Mouse (Mus musculus): ENCODE measurements around the gene Med22.

GRCm38 (mm10) chr2:26870666-26871065 is 39.8 kb downstream of the Med22 start:
- TF ChIP-seq CTCF (IDR thresholded peaks at IDR 0.05; ENCODE audit: borderline replicate concordance, insufficient read depth, low read length) = no peak
- TF ChIP-seq POLR2A (IDR thresholded peaks at IDR 0.05; ENCODE audit: low read depth, low read length) = no peak

Measured in embryonic fibroblast, embryonic 13.5 days (primary cell).